Mouse (Mus musculus) embryonic fibroblast, embryonic 13.5 days (primary cell): ENCODE measurements around the gene Bend3.

Experiments used
- CTCF ChIP-seq: IDR thresholded peaks from 2 replicates; pipeline ENCODE4 v1.5.1; 2011; ENCODE audit warnings: mild to moderate bottlenecking, control low read depth, low read length, moderate library complexity, borderline replicate concordance; ENCODE audit not compliant: insufficient read depth
- POLR2A ChIP-seq: IDR thresholded peaks from 2 replicates; pipeline ENCODE4 v1.6.1; 2011; ENCODE audit warnings: low read depth, mild to moderate bottlenecking, control low read depth, low read length, moderate library complexity

- TF ChIP-seq POLR2A (no peak), CTCF (no peak)
Observed at GRCm38 (mm10) chr10:43452663-43452996, 26.0 kb upstream of the Bend3 start.
